Mouse (Mus musculus) spleen, embryonic (tissue): ENCODE results near the gene Ces4a.
"Not testable (repeated sequence)": the region's sequence is repeated elsewhere in the genome, so short reads cannot be mapped to it uniquely, and the experiment has no call there.

Experiments used
- CTCF ChIA-PET: fragments of 350-600 bp; sonication (Branson Sonifier 250); formaldehyde crosslinking; loops from one replicate; lab custom pipeline; 2022; lab: Charles Lee

Ces4a gene

GRCm38 (mm10) chr8:105131509-105131908, at the start of gene Ces4a:
Gene Ces4a, plus strand, starts transcription at chr8:105131800.
- CTCF ChIA-PET = no interaction called here

GRCm38 (mm10) chr8:105083449-105084050, 48.0 kb upstream of the Ces4a start, which contains the start of gene Ces3b:
Gene Ces3b, plus strand, starts transcription at chr8:105083753.
- CTCF ChIA-PET = no interaction called here

GRCm38 (mm10) chr8:105088166-105088565, 43.4 kb upstream of the Ces4a start:
- CTCF ChIA-PET = not testable (repeated sequence)

- CTCF ChIA-PET = no interaction called here
Measured at GRCm38 (mm10) chr8:105088581-105088980, 43.0 kb upstream of the Ces4a start.

DNA sequence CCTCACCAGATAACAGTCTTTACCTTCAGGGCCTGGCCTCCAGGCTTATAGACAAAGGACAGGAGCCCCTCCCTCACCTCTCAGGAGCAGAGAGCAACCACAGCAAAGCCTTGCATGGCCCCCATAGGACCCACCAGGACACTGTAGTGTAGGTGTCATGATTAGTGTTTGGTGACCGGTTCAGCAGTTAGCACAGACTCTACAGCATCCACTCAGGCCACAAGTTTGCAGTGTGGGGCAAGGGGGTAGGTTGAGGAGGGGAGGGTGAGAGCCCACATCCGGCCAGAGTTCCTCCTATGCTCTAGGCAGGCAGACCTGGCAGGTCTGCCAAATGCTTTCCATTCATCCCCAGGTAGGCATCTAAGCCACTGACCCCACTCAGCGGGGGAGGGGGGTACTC, 37.6 kb upstream of the Ces4a start:
- CTCF ChIA-PET = no interaction called here

GRCm38 (mm10) chr8:105102101-105102785, 29.4 kb upstream of the Ces4a start:
- CTCF ChIA-PET = not testable (repeated sequence)

- CTCF ChIA-PET = not testable (repeated sequence)
Measured at GRCm38 (mm10) chr8:105103701-105104100, 27.9 kb upstream of the Ces4a start.

- CTCF ChIA-PET = no interaction called here
Measured at GRCm38 (mm10) chr8:105104220-105104619, 27.4 kb upstream of the Ces4a start.

GRCm38 (mm10) chr8:105129864-105130263, 1.7 kb upstream of the Ces4a start:
- CTCF ChIA-PET = no interaction called here

GRCm38 (mm10) chr8:105138423-105138822, 6.8 kb downstream of the Ces4a start:
- CTCF ChIA-PET = interaction anchor here (1.2 kb wide), 2 partner anchors 79 to 88 kb away, joined by 3 to 4 read pairs; no protein-coding TSS in a partner anchor

- CTCF ChIA-PET = interaction anchor here (0.6 to 0.7 kb wide), 2 partner anchors 117 to 1965 kb away, joined by 3 read pairs; no protein-coding TSS in a partner anchor
Measured at GRCm38 (mm10) chr8:105142395-105142794, 10.8 kb downstream of the Ces4a start.

GRCm38 (mm10) chr8:105151654-105152053, 20.1 kb downstream of the Ces4a start:
- CTCF ChIA-PET = interaction anchor here (0.6 kb wide), 1 partner anchor 1040 kb away, joined by 3 read pairs; no protein-coding TSS in a partner anchor

DNA sequence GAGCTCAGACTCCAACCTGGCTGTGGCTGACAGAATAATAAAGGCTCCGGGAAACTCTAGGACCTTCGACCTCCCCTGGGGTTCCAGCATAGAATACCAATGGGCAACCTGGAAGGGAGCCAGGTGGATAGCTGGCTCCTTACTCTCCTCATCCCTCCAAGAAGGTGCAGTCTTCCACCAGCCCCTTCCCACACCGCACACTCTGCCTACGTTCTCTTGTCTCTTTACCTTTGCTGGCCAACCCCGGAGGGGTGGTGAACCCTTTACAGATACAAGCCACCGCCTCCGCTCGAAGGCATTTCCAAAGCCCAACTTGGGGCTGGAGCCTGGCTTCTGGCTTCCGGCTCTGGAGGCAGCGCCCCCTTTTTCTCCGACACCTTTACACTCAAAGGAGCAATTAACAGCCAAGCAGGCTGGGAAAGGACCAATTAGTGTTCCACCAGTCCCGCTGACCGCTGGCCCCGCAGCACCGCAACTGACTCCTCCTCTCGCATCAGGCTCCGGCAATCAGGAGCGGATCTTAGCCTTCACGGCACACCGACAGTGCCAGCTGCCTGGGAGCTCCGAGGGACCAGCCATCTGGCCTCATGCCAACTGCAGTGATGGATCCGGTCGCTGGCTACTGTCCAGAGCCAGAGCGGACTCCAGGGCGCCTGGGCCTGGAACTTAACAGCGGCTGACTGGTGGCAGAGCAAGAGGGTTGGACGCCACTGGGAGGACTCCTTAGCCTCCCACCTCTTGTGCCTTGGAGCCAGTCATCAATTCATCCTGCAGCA, 21.2 kb downstream of the Ces4a start:
- CTCF ChIA-PET = interaction anchor here (0.6 kb wide), 1 partner anchor 139 kb away, joined by 5 read pairs; no protein-coding TSS in a partner anchor

GRCm38 (mm10) chr8:105154316-105154715, 22.7 kb downstream of the Ces4a start:
- CTCF ChIA-PET = no interaction called here

DNA sequence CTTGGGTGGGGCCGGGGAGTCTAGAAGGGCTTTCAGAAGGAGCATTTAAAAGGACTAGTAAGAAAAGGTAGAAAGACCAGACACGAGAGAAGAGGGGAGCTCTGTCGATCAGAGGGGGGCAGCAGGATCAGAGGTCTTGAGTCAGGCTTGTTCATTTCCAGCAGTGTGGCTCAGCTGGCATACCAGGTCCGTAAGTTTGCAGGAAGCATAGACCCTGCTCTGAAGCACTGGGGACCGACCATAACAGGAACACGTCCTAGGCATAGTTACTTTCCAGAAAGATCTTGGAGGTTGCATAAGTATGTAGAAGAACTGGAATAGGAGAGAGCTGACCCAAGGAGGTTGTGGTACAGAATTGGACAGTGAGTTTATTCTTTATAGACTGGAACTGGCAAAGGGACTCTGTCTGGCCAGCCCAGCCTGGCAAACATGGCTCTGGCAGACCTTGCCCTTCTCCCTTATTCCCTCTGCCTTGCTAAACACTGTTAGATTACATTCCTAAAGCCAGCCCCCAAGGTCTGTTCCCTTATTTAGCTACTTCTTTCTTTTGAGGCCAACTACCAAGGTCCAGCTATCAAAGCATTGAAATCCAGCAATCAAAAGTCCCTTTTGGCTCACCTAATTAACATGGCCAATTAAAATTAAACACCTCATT, 23.6 kb downstream of the Ces4a start:
- CTCF ChIA-PET = no interaction called here

DNA sequence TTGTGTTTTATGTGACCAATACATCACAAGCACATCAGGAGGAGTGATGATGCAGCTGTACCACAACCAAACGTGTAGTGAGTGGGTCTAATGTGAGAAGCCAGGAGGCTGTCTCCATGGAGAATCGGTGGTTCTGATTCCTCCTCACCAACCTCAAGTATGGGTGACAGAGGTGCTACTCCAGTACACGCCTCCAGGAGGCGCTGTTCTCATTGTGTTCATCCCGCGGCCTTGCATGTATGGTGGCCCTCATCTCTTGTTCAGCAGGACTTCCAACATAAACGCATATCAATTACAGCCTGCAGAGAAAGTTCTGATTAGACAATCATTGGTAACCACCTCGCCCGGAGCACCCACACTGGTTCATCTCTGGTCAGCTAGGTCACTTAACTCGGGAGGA, 26.0 kb downstream of the Ces4a start:
- CTCF ChIA-PET = interaction anchor here (1.2 kb wide), 1 partner anchor 20 kb away, joined by 3 read pairs; no protein-coding TSS in a partner anchor

DNA sequence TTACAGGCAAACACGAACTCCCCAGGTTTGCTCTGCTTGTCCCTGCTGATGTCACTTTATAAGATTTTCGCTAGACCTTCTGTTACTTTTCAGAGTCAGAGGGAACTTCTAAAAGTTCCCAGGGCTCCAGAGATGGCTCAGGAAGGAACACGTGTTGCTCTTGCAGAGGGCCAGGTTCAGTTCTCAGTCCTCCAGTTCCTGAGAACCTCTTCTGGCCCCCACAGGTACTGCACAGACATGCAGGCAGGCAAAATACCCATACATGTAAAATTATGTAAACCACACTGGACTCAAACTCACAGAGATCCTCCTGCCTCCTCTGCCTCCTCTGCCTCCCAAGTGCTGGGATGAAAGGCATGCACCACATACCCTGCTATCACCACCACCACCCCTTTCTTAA, 26.5 kb downstream of the Ces4a start:
- CTCF ChIA-PET = interaction anchor here (1.2 kb wide), 1 partner anchor 19 kb away, joined by 3 read pairs; no protein-coding TSS in a partner anchor

- CTCF ChIA-PET = no interaction called here
Measured at GRCm38 (mm10) chr8:105161121-105161652, 29.6 kb downstream of the Ces4a start.

DNA sequence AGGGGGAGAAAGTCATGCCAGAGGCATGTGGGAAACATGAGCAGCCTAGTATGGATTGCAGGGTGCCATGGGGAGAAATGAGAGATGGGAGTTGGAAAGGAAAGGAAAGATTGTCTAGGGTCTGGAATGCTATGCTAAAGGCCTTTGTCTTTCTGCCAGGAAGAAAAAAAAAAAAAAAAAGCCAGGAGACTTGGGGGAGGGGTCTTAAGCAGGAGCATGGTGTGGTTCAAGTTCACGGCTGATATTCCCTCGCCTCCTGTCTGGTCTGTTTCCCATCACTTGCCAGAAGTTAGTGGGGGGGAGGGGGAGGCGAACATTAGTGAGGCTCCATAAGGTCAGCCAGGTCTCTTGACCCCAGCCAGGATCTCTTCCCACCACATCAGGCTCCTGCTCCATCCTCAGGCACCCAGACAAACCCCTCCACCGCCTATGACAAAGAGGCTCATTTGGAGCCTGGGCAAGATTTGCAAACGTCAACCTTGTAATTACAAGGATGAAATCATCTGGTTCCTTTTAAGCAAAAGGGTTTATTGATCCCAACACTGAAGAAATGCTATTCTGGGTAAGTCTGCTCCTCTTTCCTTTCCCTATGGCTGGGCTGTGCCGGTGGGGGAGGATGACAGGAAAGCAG, 32.8 kb downstream of the Ces4a start:
- CTCF ChIA-PET = no interaction called here

DNA sequence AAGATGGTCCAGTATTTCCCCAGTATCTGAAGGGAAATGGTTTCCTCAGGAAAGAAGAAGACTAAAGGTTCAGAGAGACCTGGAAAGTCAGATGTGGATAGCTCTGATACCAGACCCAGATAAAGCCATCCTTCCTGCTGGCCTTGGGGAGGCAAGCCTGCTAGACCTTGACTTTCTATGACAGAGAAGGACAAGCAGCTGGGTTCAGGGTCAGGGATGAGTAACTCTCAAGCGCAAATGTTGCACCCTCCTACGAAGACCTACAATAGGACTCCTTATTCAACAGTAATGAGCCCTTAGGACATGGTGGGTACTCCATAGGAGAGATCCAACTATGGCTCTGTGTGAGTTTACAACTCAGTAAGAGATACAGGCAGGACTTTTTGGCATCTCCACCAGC, 33.6 kb downstream of the Ces4a start:
- CTCF ChIA-PET = no interaction called here

GRCm38 (mm10) chr8:105167116-105167515, 35.5 kb downstream of the Ces4a start:
- CTCF ChIA-PET = no interaction called here
